8 mouse cellular contexts compared by ENCODE assay signal in genomic region chr8:121393111-121393510, GRCm38 (mm10).
DNase-seq lines count a peak whose midpoint lies in the region; ATAC-seq and TF ChIP-seq lines count a peak whose summit lies in the region.

No protein-coding gene starts in this region.

- no peak overlapping the region for H3K4me3 ChIP-seq in hindbrain, embryonic 11.5 days (ENCODE audit: low read depth, low read length)
- no peak overlapping the region for H3K4me3 ChIP-seq in hindbrain, embryonic 13.5 days
- H3K4me3 ChIP-seq in ES-Bruce4 (ENCODE audit: low read depth, low read length), result no peak overlapping the region
- H3K4me3 ChIP-seq in intestine, postnatal 0 days (ENCODE audit: low read depth, low read length), result no peak overlapping the region

- H3K9me3 ChIP-seq in hindbrain, embryonic 11.5 days (ENCODE audit: control insufficient read depth, low read length), result no peaks in the 10 kb centered on the region
- no peaks in the 10 kb centered on the region for H3K9me3 ChIP-seq in hindbrain, embryonic 13.5 days
- no peaks in the 10 kb centered on the region for H3K9me3 ChIP-seq in ES-Bruce4 (replicated peaks; ENCODE audit: control insufficient read depth, insufficient read depth, low read length, poor library complexity, severe bottlenecking)
- no peaks in the 10 kb centered on the region for H3K9me3 ChIP-seq in intestine, postnatal 0 days (ENCODE audit: control insufficient read depth)

- TF ChIP-seq POLR2A in ES-Bruce4 (IDR thresholded peaks at IDR 0.05; ENCODE audit: insufficient read depth, low read length), result no peak

- peak; percentile 58 for TF ChIP-seq CTCF in ES-Bruce4 (IDR thresholded peaks at IDR 0.05; ENCODE audit: low read depth, low read length)
- peak; percentile 78 for TF ChIP-seq CTCF in intestine, postnatal 0 days (IDR thresholded peaks at IDR 0.05; ENCODE audit: low read depth)

- H3K27me3 ChIP-seq in hindbrain, embryonic 11.5 days (ENCODE audit: control insufficient read depth, insufficient read depth, low read length), result peaks cover 24% of the 10 kb centered on the region
- H3K27me3 ChIP-seq in hindbrain, embryonic 13.5 days, result peaks cover 84% of the 10 kb centered on the region
- H3K27me3 ChIP-seq in ES-Bruce4 (ENCODE audit: control insufficient read depth, insufficient read depth, low read length, poor library complexity, severe bottlenecking), result no peaks in the 10 kb centered on the region
- H3K27me3 ChIP-seq in intestine, postnatal 0 days (replicated peaks; ENCODE audit: control insufficient read depth, insufficient read depth, low read length), result peaks cover 69% of the 10 kb centered on the region

- no peaks in the 10 kb centered on the region for H3K4me1 ChIP-seq in hindbrain, embryonic 11.5 days (replicated peaks; ENCODE audit: control insufficient read depth, insufficient read depth, low read length)
- peaks cover 29% of the 10 kb centered on the region for H3K4me1 ChIP-seq in hindbrain, embryonic 13.5 days (replicated peaks)
- H3K4me1 ChIP-seq in ES-Bruce4 (ENCODE audit: control insufficient read depth, insufficient read depth, low read length), result no peaks in the 10 kb centered on the region
- H3K4me1 ChIP-seq in intestine, postnatal 0 days (replicated peaks; ENCODE audit: control insufficient read depth, insufficient read depth, low read length), result no peaks in the 10 kb centered on the region

- no peaks in the 10 kb centered on the region for H3K36me3 ChIP-seq in hindbrain, embryonic 11.5 days (ENCODE audit: control insufficient read depth, insufficient read depth, low read length)
- no peaks in the 10 kb centered on the region for H3K36me3 ChIP-seq in hindbrain, embryonic 13.5 days
- no peaks in the 10 kb centered on the region for H3K36me3 ChIP-seq in ES-Bruce4 (ENCODE audit: control insufficient read depth, insufficient read depth, low read length, poor library complexity, severe bottlenecking)
- no peaks in the 10 kb centered on the region for H3K36me3 ChIP-seq in intestine, postnatal 0 days (ENCODE audit: control insufficient read depth, insufficient read depth)

- H3K27ac ChIP-seq in hindbrain, embryonic 11.5 days (ENCODE audit: low read depth, low read length), result no peak overlapping the region
- H3K27ac ChIP-seq in hindbrain, embryonic 13.5 days, result no peak overlapping the region
- H3K27ac ChIP-seq in ES-Bruce4 (ENCODE audit: insufficient read depth, low read length), result no peak overlapping the region
- no peak overlapping the region for H3K27ac ChIP-seq in intestine, postnatal 0 days (ENCODE audit: low read depth, low read length)

- no peak for ATAC-seq in hindbrain, embryonic 11.5 days (ENCODE audit: low FRiP score)
- ATAC-seq in hindbrain, embryonic 13.5 days (ENCODE audit: low FRiP score), result no peak; the same call in 1 of the 2 replicates
- no peak for ATAC-seq in intestine, postnatal 0 days
- 0 out of 2 replicates have a peak, but pooled peaks have one; percentile 47 for ATAC-seq in megakaryocyte progenitor cell, adult 5-6 weeks (replicated peaks; ENCODE audit: poor library complexity)

- TF ChIP-seq EP300 in ES-Bruce4 (IDR thresholded peaks at IDR 0.05; ENCODE audit: insufficient read depth, low read depth, low read length), result no peak

- 21% methylated on average over 9 of the region's 9 CpGs for WGBS in hindbrain, embryonic 11.5 days
- WGBS in hindbrain, embryonic 13.5 days, result 22% methylated on average over 9 of the region's 9 CpGs
- 13% methylated on average over 9 of the region's 9 CpGs for WGBS in intestine, postnatal 0 days

- H3K9ac ChIP-seq in hindbrain, embryonic 11.5 days (ENCODE audit: low read depth, low read length), result no peak overlapping the region
- H3K9ac ChIP-seq in hindbrain, embryonic 13.5 days, result no peak overlapping the region
- H3K9ac ChIP-seq in ES-Bruce4 (ENCODE audit: low read depth, poor library complexity, severe bottlenecking), result no peak overlapping the region
- no peak overlapping the region for H3K9ac ChIP-seq in intestine, postnatal 0 days (ENCODE audit: low read depth, low read length)

- no peak overlapping the region for H3K4me2 ChIP-seq in hindbrain, embryonic 11.5 days (replicated peaks; ENCODE audit: low read depth, low read length)
- H3K4me2 ChIP-seq in hindbrain, embryonic 13.5 days, result no peak overlapping the region
- H3K4me2 ChIP-seq in intestine, postnatal 0 days (replicated peaks; ENCODE audit: low read depth), result no peak overlapping the region

- DNase-seq in hindbrain, embryonic 11.5 days (ENCODE audit: low spot score), result peak; percentile 73
- peak; percentile 62 to 79 for DNase-seq in adrenal gland, postnatal 36 days
- no peak for DNase-seq in thymus, adult 18-20 months
- no peak for DNase-seq in cerebellum, adult 11 months

Comparison
In these comparisons a context has a peak if more than half of its experiments do, and no peak if none do; other contexts are left out.
1. DNase-seq: peak in hindbrain, embryonic 11.5 days (single experiment) and adrenal gland, postnatal 36 days (2 of 2); none in thymus, adult 18-20 months (0 of 2) and cerebellum, adult 11 months (single experiment).